Mouse (Mus musculus) kidney, adult 18-20 months (tissue): Measurements from ENCODE around the gene Trir.

Source experiments
- DNase-seq: peaks from one replicate; pipeline ENCODE4 v3.0.0; 2021

Trir gene

GRCm38 (mm10) chr8:85037366-85037680 is 10.7 kb downstream of the Trir start:
- no peak for DNase-seq

- DNase-seq: peak; percentile 50
These were observed 11.3 kb downstream of the Trir start for GRCm38 (mm10) chr8:85037681-85038531.

DNA sequence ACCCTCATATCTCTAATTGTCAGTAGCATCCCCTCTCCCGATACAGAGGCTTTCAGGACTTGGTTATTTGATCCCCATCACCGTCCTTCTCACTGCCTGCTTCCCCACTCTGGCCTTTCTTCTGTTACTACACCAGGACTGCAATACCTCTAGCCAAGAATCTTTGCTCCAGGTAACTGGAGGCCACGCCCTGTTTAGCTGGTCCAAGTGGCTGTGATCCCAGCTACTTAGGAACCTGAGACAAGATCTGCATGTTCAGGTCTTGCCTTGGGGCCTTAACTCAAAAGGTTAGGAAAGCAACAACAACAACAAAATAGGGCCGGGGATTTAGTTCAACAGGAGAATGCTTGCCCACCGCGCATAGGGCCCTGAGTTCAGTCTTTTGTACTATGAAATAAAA is 17.0 kb downstream of the Trir start:
- DNase-seq: no peak

GRCm38 (mm10) chr8:85057367-85057766 is 30.7 kb downstream of the Trir start:
- no peak for DNase-seq

- DNase-seq: peak; percentile 92
These were observed 33.4 kb downstream of the Trir start, which contains the start of gene Fbxw9 for GRCm38 (mm10) chr8:85059879-85060616. Fbxw9 (plus strand) TSS chr8:85060055.

GRCm38 (mm10) chr8:85062603-85063002 is 36.0 kb downstream of the Trir start:
- DNase-seq: no peak

- peak; percentile 89 for DNase-seq
These were observed 38.6 kb downstream of the Trir start for GRCm38 (mm10) chr8:85065213-85065612.

DNA sequence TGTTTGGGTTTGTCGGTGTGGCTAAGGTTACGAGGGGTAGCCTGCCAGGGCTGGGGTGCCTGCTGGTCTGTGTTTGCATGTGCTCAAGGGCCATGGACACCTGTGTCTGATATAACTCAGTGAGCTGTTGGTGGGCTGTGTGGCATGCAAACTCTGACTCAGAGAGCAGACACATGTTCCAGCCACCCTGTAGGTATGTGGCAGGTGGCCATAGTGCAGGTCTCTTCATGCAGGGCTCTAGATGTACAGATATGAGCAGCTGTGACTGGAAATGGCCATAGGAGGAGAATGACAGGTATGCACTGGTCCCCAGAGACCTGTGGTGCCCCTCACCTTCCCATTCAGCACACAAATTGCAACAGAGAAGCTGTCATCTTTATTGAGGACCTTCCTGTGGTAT is 40.5 kb downstream of the Trir start:
- no peak for DNase-seq

DNA sequence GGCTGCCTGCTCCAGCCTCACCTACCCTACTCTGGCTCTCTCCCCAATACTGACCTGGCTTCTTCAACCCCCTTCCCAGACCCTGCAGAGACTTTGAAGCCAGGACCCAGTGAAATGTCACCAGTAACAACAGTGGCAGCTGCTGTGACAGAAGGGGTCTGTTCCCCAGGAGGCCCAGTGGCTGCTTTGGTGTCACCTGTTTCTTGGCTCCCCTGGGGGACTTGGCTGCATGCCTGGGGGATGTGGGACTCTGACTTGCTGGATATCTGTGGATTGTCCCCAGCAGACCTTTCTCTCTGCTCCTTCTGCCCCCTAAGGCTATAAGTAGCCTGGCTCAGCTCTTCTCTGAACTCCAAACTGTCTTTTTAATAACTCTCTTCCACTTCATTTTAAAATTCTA is 41.4 kb downstream of the Trir start, which contains the start of gene Gm5741:
Gene Gm5741 (minus strand): TSS at position 1 of the 400 bp plus-strand sequence.
- no peak for DNase-seq

GRCm38 (mm10) chr8:85071041-85071440 is 44.4 kb downstream of the Trir start:
- DNase-seq: peak; percentile 48

- peak; percentile 93 for DNase-seq
These were observed 45.1 kb downstream of the Trir start, which contains the start of gene Dhps for GRCm38 (mm10) chr8:85071514-85072281. Dhps (plus strand) TSS chr8:85071757.

- no peak for DNase-seq
These were observed 45.8 kb downstream of the Trir start for GRCm38 (mm10) chr8:85072364-85072929.

GRCm38 (mm10) chr8:85073041-85073612 is 46.5 kb downstream of the Trir start:
- DNase-seq: no peak

DNA sequence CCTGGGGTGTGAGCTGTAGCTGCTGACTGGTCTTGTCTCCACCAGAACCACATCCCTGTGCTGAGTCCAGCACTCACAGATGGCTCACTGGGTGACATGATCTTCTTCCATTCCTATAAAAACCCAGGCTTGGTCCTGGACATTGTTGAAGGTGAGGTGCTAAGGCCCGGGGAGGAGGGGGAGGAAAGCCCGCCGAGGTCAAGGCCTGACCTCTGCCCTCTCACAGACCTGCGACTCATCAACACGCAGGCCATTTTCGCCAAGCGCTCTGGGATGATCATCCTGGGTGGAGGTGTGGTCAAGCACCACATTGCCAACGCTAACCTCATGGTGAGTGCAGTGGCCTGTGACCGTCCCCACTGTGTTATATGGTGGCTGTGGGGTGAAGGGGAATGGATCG is 47.5 kb downstream of the Trir start:
- no peak for DNase-seq

GRCm38 (mm10) chr8:85074617-85075016 is 48.0 kb downstream of the Trir start:
- DNase-seq: no peak

DNA sequence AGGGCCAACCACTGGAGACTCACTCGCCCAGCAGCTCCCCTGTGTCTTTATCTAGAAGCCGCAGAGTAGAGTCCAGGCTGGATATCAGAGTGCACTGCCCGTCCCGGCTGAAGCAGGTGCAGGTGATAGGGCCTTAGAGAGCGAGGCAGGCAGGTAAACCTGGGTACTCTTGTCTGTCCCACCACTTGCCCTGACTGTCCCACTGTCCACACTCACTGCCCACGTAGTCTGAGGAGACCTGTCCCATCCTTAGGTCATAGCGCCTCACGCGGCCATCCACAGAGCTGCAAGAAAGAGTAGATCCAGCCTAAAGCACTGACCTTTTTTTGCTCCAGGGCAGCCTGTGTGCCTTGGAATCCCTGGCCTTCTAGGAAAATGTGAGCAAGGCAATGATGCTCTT is 49.4 kb downstream of the Trir start:
- peak; percentile 65 for DNase-seq

DNA sequence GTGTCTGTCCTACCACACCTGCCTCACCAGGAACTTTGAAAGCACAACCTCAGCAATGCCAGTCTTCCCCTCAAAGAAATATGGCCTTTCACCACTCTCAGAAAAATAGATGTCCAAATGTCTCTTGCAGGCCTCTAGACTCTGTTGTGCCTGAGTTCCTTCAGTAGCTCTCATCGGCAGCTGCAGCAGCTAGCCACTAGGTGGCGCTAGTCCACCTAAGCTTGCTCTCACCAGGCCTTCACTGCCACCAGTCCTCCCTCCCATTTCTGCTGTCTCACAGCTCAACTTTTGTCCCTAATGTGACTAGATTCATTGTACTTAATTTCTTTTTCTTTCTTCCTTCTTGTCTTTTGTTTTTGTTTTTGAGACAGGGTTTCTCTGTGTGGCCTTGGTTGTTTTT is 50.4 kb downstream of the Trir start:
- peak; percentile 74 for DNase-seq
